Mouse (Mus musculus) hindbrain, embryonic 11.5 days (tissue): Measurements from ENCODE around the gene Eif4h. TPM values are rescaled to one million over a fixed set of nuclear protein-coding genes. Genes with fewer than 3 reads are reported as not detected.

Source experiments
- ATAC-seq: fragments of 200-750 bp; cut with Nextera tagmentation; 2 replicates; pipeline ENCODE4 v1.8.0; 2017; ENCODE audit warnings: mild to moderate bottlenecking, moderate TSS enrichment, moderate library complexity; ENCODE audit not compliant: low FRiP score
- DNase-seq: peaks from one replicate; pipeline ENCODE4 v3.0.0-alpha.2; 2015; ENCODE audit warnings: low spot score
- H3K27ac ChIP-seq: fragments of 300-500 bp; sonication (generic); 2 replicates; pipeline ENCODE4 v1.5.1; 2014; ENCODE audit warnings: mild to moderate bottlenecking, low read depth, low read length
- H3K27me3 ChIP-seq: fragments of 300-500 bp; sonication (generic); 2 replicates; pipeline ENCODE4 v1.6.1; 2014; ENCODE audit warnings: mild to moderate bottlenecking, low read length, moderate library complexity, mixed read lengths; ENCODE audit not compliant: control insufficient read depth, insufficient read depth
- H3K36me3 ChIP-seq: fragments of 300-500 bp; sonication (generic); 2 replicates; pipeline ENCODE4 v1.6.1; 2014; ENCODE audit warnings: mild to moderate bottlenecking, low read length, moderate library complexity, mixed read lengths; ENCODE audit not compliant: control insufficient read depth, insufficient read depth
- H3K4me1 ChIP-seq: fragments of 300-500 bp; sonication (generic); replicated peaks from 2 replicates; pipeline ENCODE4 v1.6.1; 2014; ENCODE audit warnings: low read length, mixed read lengths; ENCODE audit not compliant: control insufficient read depth, insufficient read depth
- H3K4me2 ChIP-seq: fragments of 300-500 bp; sonication (generic); replicated peaks from 2 replicates; pipeline ENCODE4 v1.6.1; 2014; ENCODE audit warnings: mild to moderate bottlenecking, low read depth, low read length
- H3K4me3 ChIP-seq: fragments of 300-500 bp; sonication (generic); 2 replicates; pipeline ENCODE4 v1.5.1; 2014; ENCODE audit warnings: low read depth, low read length
- H3K9ac ChIP-seq: fragments of 300-500 bp; sonication (generic); 2 replicates; pipeline ENCODE4 v1.6.1; 2014; ENCODE audit warnings: low read depth, low read length
- H3K9me3 ChIP-seq: fragments of 300-500 bp; sonication (generic); 2 replicates; pipeline ENCODE4 v1.6.1; 2016; ENCODE audit warnings: low read length; ENCODE audit not compliant: control insufficient read depth
- WGBS: fragments of 180-500 bp; shearing (Covaris S2); extraction: QIAGEN DNeasy Blood & Tissue Kit; methylation state at CpG from one replicate; pipeline ENCODE4 v1.1.7; 2014; 5-methylcytosine and 5-hydroxymethylcytosine counted together
- polyA plus RNA-seq: library from polyadenylated mRNA; unstranded; fragments of >200 nt; fragmentation: Nextera tagmentation; extraction: Ambion mirVana; gene quantifications from 2 replicates; pipeline ENCODE4 v1.2.1, GENCODE M21; 2014

Eif4h gene
- polyA plus RNA-seq, 1 experiment from 2014 or later = 434 TPM

GRCm38 (mm10) chr5:134609916-134610643 is 29.2 kb downstream of the Eif4h start:
- Histone ChIP-seq H3K36me3 (no peaks in the 10 kb centered on the region), H3K4me2 (no peak overlapping the region), H3K4me1 (no peaks in the 10 kb centered on the region), H3K27me3 (no peaks in the 10 kb centered on the region), H3K9ac (no peak overlapping the region), H3K27ac (no peak overlapping the region), H3K4me3 (no peak overlapping the region), H3K9me3 (no peaks in the 10 kb centered on the region)
- ATAC-seq = no peak
- DNase-seq = no peak
- WGBS = 86% methylated on average over 12 of the region's 12 CpGs

DNA sequence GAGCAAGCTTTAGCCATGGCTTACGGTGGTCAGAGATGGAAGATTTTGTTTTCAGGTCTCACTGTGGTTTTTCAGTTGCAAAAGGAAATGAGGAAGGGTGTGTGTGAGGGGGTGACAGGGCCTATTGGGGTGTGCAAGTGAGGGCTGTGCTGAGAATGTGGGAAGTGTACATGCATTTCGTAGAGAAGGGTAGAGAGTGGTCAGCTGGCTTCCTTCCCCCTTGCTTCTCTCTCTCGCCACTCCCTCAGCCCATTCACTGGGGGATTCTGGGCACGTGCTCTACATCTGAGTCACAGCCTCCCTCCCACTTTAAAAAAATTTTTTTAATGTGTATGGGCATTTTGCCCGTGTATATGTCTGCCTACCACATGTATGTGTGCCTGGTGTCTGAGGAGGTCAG is 32.2 kb downstream of the Eif4h start:
- Histone ChIP-seq H3K9me3 (no peaks in the 10 kb centered on the region), H3K4me3 (no peak overlapping the region), H3K36me3 (no peaks in the 10 kb centered on the region), H3K27me3 (no peaks in the 10 kb centered on the region), H3K27ac (no peak overlapping the region), H3K9ac (no peak overlapping the region), H3K4me1 (no peaks in the 10 kb centered on the region), H3K4me2 (no peak overlapping the region)
- WGBS = 66% methylated on average over 5 of the region's 5 CpGs
- ATAC-seq = no peak
- no peak for DNase-seq

DNA sequence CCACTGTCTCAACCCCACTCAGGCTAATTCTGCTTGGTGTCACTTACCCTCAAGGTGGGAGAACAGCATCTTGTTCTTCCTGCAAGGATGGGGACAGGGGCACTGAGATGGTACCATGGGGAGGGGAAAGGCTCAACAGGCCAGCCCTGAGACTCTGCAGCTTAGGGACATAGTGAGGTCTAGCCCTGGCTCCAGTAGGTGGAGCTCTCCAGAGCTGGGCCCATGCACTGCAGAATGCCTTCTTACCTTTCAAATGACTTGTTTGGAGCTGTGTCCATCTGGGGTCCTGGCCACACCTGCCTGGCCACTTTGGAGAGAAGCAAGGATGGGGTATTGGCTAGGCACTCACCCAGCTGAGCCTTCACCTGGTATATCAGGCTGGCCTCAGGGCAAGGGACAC is 33.0 kb downstream of the Eif4h start:
- ATAC-seq = no peak
- H3K4me2 ChIP-seq = no peak overlapping the region
- H3K36me3 ChIP-seq = no peaks in the 10 kb centered on the region
- no peak overlapping the region for H3K4me3 ChIP-seq
- H3K27ac ChIP-seq = no peak overlapping the region
- H3K9ac ChIP-seq = no peak overlapping the region
- no peaks in the 10 kb centered on the region for H3K4me1 ChIP-seq
- H3K9me3 ChIP-seq = no peaks in the 10 kb centered on the region
- no peaks in the 10 kb centered on the region for H3K27me3 ChIP-seq
- DNase-seq = no peak

DNA sequence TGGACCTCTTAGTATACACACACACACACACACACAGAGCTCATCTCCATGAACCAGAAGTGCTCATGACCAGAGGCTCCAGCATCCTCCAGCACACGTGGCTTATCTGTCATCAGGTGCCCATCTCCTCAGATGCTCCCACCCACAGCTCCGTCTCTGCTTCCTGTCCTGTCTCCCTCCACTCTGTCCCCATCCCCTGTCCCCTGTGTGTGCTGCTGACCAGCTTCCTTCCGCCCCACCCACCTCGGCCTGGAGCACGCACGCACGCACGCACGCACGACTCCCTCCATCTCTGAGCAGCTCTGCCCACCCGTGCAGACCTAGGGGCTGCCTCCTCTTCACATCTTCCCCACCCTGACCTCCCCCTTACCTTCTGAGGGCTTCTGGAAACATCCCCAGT is 34.9 kb downstream of the Eif4h start:
- Histone ChIP-seq H3K9ac (no peak overlapping the region), H3K27ac (no peak overlapping the region), H3K27me3 (no peaks in the 10 kb centered on the region), H3K9me3 (no peaks in the 10 kb centered on the region), H3K36me3 (no peaks in the 10 kb centered on the region), H3K4me3 (no peak overlapping the region), H3K4me1 (no peaks in the 10 kb centered on the region), H3K4me2 (no peak overlapping the region)
- ATAC-seq (no peak), DNase-seq (no peak)
- 84% methylated on average over 11 of the region's 11 CpGs for WGBS

DNA sequence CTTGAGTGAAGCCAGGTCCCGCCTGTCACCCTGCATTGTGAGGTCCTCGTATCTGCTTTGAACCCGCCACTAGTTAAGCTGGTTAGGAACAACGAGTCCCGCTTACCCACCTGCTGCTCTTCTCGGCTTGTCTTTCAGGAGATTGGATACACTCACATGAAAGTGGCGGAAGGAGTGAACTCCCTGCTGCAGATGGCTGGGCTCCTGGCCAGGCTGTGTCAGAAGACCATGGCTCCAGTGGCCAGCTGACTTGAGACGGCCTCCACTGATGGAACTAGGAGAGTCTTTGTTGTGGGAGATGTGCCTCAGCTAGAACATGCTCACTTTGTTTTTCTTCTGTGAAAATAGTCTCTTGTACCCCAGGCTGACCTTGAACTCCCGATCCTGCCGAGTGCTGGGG is 41.6 kb downstream of the Eif4h start:
- WGBS = 94% methylated on average over 10 of the region's 10 CpGs
- no peak for ATAC-seq
- no peak overlapping the region for H3K4me3 ChIP-seq
- no peak overlapping the region for H3K4me2 ChIP-seq
- H3K27ac ChIP-seq = no peak overlapping the region
- no peak for DNase-seq
- no peaks in the 10 kb centered on the region for H3K9me3 ChIP-seq
- H3K36me3 ChIP-seq = peaks cover 10% of the 10 kb centered on the region; the same call in 1 of the 2 replicates
- no peaks in the 10 kb centered on the region for H3K4me1 ChIP-seq
- H3K27me3 ChIP-seq = no peaks in the 10 kb centered on the region
- H3K9ac ChIP-seq = no peak overlapping the region

DNA sequence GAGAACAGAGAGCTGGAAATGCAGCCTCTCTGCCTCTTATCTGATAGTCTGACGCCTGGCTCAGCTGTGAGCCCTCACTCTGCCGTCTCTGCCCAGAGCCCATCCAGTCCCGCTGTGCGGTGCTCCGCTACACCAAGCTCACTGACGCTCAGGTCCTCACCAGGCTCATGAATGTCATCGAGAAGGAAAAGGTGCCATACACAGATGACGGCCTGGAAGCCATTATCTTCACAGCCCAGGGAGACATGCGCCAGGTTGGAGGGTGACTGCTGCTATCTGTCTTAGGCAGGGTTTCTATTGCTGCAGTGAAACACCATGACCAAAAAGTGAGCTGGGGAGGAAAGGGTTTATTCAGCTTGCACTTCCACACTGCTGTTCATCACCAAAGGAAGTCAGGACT is 46.2 kb downstream of the Eif4h start:
- Histone ChIP-seq H3K4me2 (no peak overlapping the region), H3K36me3 (peaks cover 7% of the 10 kb centered on the region; the same call in 1 of the 2 replicates), H3K4me3 (no peak overlapping the region), H3K27ac (no peak overlapping the region), H3K9ac (no peak overlapping the region), H3K9me3 (no peaks in the 10 kb centered on the region), H3K27me3 (no peaks in the 10 kb centered on the region), H3K4me1 (no peaks in the 10 kb centered on the region)
- WGBS = 95% methylated on average over 9 of the region's 9 CpGs
- DNase-seq (no peak), ATAC-seq (no peak)

DNA sequence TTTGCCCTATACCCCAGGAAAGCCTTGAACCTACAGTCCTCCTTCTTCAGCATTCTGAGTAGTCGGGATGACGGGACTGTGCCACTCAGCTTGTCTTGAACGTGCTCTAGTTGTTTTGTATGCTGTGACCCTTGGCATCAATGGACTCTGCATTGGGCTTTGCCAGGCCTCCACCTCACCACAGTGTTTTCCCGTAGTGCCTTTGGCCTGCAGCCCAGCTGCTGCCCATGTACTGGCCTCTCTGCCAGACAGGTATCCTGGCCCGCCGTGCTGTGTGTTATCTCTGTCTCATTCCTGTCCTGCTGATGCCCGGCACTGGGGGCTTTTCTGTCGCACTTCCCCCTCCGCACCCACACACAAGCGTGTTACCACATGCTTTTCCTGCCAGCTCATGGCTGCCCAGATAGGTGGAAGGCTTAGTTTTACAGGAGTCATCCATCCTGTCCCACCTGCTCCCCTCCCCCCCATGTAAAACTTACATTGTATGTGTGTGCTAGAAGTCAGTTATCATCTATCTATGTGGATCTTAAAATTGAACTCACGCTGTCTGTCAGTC is 47.2 kb downstream of the Eif4h start:
- H3K4me3 ChIP-seq = no peak overlapping the region
- no peak overlapping the region for H3K4me2 ChIP-seq
- no peaks in the 10 kb centered on the region for H3K4me1 ChIP-seq
- no peaks in the 10 kb centered on the region for H3K27me3 ChIP-seq
- ATAC-seq (no peak), DNase-seq (no peak)
- H3K27ac ChIP-seq = no peak overlapping the region
- 92% methylated on average over 11 of the region's 11 CpGs for WGBS
- no peaks in the 10 kb centered on the region for H3K9me3 ChIP-seq
- H3K36me3 ChIP-seq = peaks cover 4% of the 10 kb centered on the region; the same call in 1 of the 2 replicates
- no peak overlapping the region for H3K9ac ChIP-seq

DNA sequence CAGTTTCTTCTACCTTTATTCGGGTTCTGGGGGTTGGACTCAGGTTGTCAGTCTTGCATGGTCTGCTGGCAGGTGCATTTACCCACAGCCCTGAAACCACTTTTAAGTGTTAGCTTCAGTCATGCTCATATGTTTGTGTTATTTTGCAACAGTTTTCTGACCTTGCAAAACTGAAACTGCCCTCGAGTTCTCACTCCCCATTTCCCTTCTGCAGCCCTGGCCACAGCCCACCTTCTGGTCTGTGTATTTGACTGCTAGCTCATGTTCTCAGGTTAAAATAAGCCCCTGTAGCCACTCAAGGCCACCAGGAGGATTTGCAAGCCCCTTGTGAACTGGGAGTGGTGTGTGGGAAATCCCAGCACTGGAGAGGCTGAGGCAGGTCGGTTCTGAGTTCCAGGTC is 49.4 kb downstream of the Eif4h start:
- DNase-seq = no peak
- H3K9ac ChIP-seq = no peak overlapping the region
- H3K4me1 ChIP-seq = no peaks in the 10 kb centered on the region
- no peak for ATAC-seq
- WGBS = 97% methylated on average over 3 of the region's 3 CpGs
- no peaks in the 10 kb centered on the region for H3K9me3 ChIP-seq
- no peak overlapping the region for H3K27ac ChIP-seq
- H3K4me2 ChIP-seq = no peak overlapping the region
- H3K36me3 ChIP-seq = 0 out of 2 replicates have a peak, but pooled peaks cover 4% of the 10 kb centered on the region
- H3K27me3 ChIP-seq = no peaks in the 10 kb centered on the region
- no peak overlapping the region for H3K4me3 ChIP-seq

- no peaks in the 10 kb centered on the region for H3K9me3 ChIP-seq
- WGBS = 92% methylated on average over 5 of the region's 5 CpGs
Measured at GRCm38 (mm10) chr5:134584798-134585197, 54.5 kb downstream of the Eif4h start.

More at GRCm38 (mm10) chr5:134584798-134585197, 54.5 kb downstream of the Eif4h start:
- no peak overlapping the region for H3K4me3 ChIP-seq
- no peak overlapping the region for H3K4me2 ChIP-seq
- ATAC-seq (no peak), DNase-seq (no peak)
- no peaks in the 10 kb centered on the region for H3K27me3 ChIP-seq
- H3K9ac ChIP-seq = no peak overlapping the region
- H3K36me3 ChIP-seq = no peaks in the 10 kb centered on the region
- no peaks in the 10 kb centered on the region for H3K4me1 ChIP-seq
- H3K27ac ChIP-seq = no peak overlapping the region
